Mouse (Mus musculus): Measurements from ENCODE around the gene Heatr9. TPM values are rescaled to one million over a fixed set of nuclear protein-coding genes. Genes with fewer than 3 reads are reported as not detected.
A peak's percentile ranks its signal among the peaks of the same experiment; 100 is the strongest.

Gene Heatr9
- total and polyA plus RNA-seq, 2 experiments from 2014 or later, result not detected

- no peaks in the 10 kb centered on the region for H3K9me3 ChIP-seq (ENCODE audit: low read length)
- H3K27me3 ChIP-seq (ENCODE audit: insufficient read depth, low read length), result no peaks in the 10 kb centered on the region
- H3K4me2 ChIP-seq (ENCODE audit: low read depth), result no peak overlapping the region
- DNase-seq, result no peak
- H3K9ac ChIP-seq, result no peak overlapping the region
- peaks cover 7% of the 10 kb centered on the region; the same call in 1 of the 2 replicates for H3K36me3 ChIP-seq (ENCODE audit: insufficient read depth)
- 48% methylated on average over 2 of the region's 2 CpGs for WGBS
- no peak overlapping the region for H3K27ac ChIP-seq (ENCODE audit: low read depth, low read length)
- no peaks in the 10 kb centered on the region for H3K4me1 ChIP-seq (ENCODE audit: insufficient read depth)
- no peak for TF ChIP-seq CTCF (IDR thresholded peaks at IDR 0.05; ENCODE audit: low read depth)
- H3K4me3 ChIP-seq (ENCODE audit: low read depth, low read length), result no peak overlapping the region
- ATAC-seq, result no peak
Observed at GRCm38 (mm10) chr11:83495571-83495970, 26.4 kb downstream of the Heatr9 start.

GRCm38 (mm10) chr11:83491488-83491887 lies 30.5 kb downstream of the Heatr9 start:
- Histone ChIP-seq H3K9me3 (ENCODE audit: low read length) (no peaks in the 10 kb centered on the region), H3K4me2 (ENCODE audit: low read depth) (no peak overlapping the region), H3K27ac (ENCODE audit: low read depth, low read length) (no peak overlapping the region), H3K27me3 (ENCODE audit: insufficient read depth, low read length) (no peaks in the 10 kb centered on the region), H3K36me3 (ENCODE audit: insufficient read depth) (peaks cover 8% of the 10 kb centered on the region; the same call in 1 of the 2 replicates), H3K9ac (no peak overlapping the region), H3K4me3 (ENCODE audit: low read depth, low read length) (no peak overlapping the region), H3K4me1 (ENCODE audit: insufficient read depth) (no peaks in the 10 kb centered on the region)
- ATAC-seq, result no peak
- peak; percentile 30; the same call in 1 of the 2 replicates for TF ChIP-seq CTCF (IDR thresholded peaks at IDR 0.05; ENCODE audit: low read depth)
- 91% methylated on average over 4 of the region's 4 CpGs for WGBS
- DNase-seq, result no peak

GRCm38 (mm10) chr11:83473235-83474016 lies 48.5 kb downstream of the Heatr9 start:
- DNase-seq (peak; percentile 29), ATAC-seq (peak; percentile 84)
- H3K9me3 ChIP-seq (ENCODE audit: low read length), result no peaks in the 10 kb centered on the region
- WGBS, result under 1% methylated on average over 45 of the region's 52 CpGs
- peak overlapping the region; percentile 99 for H3K27ac ChIP-seq (ENCODE audit: low read depth, low read length)
- peak overlapping the region; percentile 79 for H3K4me3 ChIP-seq (ENCODE audit: low read depth, low read length)
- H3K4me1 ChIP-seq (ENCODE audit: insufficient read depth), result peaks cover 9% of the 10 kb centered on the region; the same call in 1 of the 2 replicates
- H3K27me3 ChIP-seq (ENCODE audit: insufficient read depth, low read length), result no peaks in the 10 kb centered on the region
- TF ChIP-seq CTCF (IDR thresholded peaks at IDR 0.05; ENCODE audit: low read depth), result no peak
- H3K4me2 ChIP-seq (ENCODE audit: low read depth), result peak overlapping the region; percentile 89
- peak overlapping the region; percentile 82 for H3K9ac ChIP-seq
- H3K36me3 ChIP-seq (ENCODE audit: insufficient read depth), result no peaks in the 10 kb centered on the region

- H3K4me1 ChIP-seq (ENCODE audit: insufficient read depth), result peaks cover 9% of the 10 kb centered on the region; the same call in 1 of the 2 replicates
- DNase-seq (peak; percentile 99), ATAC-seq (peak; percentile 98)
- peak within 1 kb of the TSS; percentile 79 for H3K4me3 ChIP-seq (ENCODE audit: low read depth, low read length)
- WGBS, result under 1% methylated on average over 66 of the region's 66 CpGs
- no peaks in the 10 kb centered on the region for H3K36me3 ChIP-seq (ENCODE audit: insufficient read depth)
- H3K27ac ChIP-seq (ENCODE audit: low read depth, low read length), result peak within 1 kb of the TSS; percentile 99
- peak within 1 kb of the TSS; percentile 89 for H3K4me2 ChIP-seq (ENCODE audit: low read depth)
- no peaks in the 10 kb centered on the region for H3K27me3 ChIP-seq (ENCODE audit: insufficient read depth, low read length)
- TF ChIP-seq CTCF (IDR thresholded peaks at IDR 0.05; ENCODE audit: low read depth), result peak; percentile 77
- peak within 1 kb of the TSS; percentile 82 for H3K9ac ChIP-seq
- H3K9me3 ChIP-seq (ENCODE audit: low read length), result no peaks in the 10 kb centered on the region
Observed at GRCm38 (mm10) chr11:83472324-83473234, 49.4 kb downstream of the Heatr9 start, which contains the start of gene Taf15. Gene Taf15, plus strand, starts transcription at chr11:83473086.

GRCm38 (mm10) chr11:83471766-83472165 lies 50.2 kb downstream of the Heatr9 start:
- H3K27ac ChIP-seq (ENCODE audit: low read depth, low read length), result no peak overlapping the region
- H3K9me3 ChIP-seq (ENCODE audit: low read length), result no peaks in the 10 kb centered on the region
- H3K4me1 ChIP-seq (ENCODE audit: insufficient read depth), result peaks cover 9% of the 10 kb centered on the region; the same call in 1 of the 2 replicates
- H3K27me3 ChIP-seq (ENCODE audit: insufficient read depth, low read length), result no peaks in the 10 kb centered on the region
- WGBS, result 90% methylated on average over 2 of the region's 2 CpGs
- no peak for DNase-seq
- no peaks in the 10 kb centered on the region for H3K36me3 ChIP-seq (ENCODE audit: insufficient read depth)
- peak overlapping the region; percentile 82; the same call in 1 of the 2 replicates for H3K9ac ChIP-seq
- no peak for TF ChIP-seq CTCF (IDR thresholded peaks at IDR 0.05; ENCODE audit: low read depth)
- ATAC-seq, result no peak
- H3K4me3 ChIP-seq (ENCODE audit: low read depth, low read length), result 0 out of 2 replicates have a peak overlapping the region, but pooled peaks have one; percentile 79
- peak overlapping the region; percentile 57; the same call in 1 of the 2 replicates for H3K4me2 ChIP-seq (ENCODE audit: low read depth)

GRCm38 (mm10) chr11:83468765-83469164 lies 53.2 kb downstream of the Heatr9 start:
- DNase-seq, result no peak
- Histone ChIP-seq H3K27me3 (ENCODE audit: insufficient read depth, low read length) (0 out of 2 replicates have a peak, but pooled peaks cover 6% of the 10 kb centered on the region), H3K27ac (ENCODE audit: low read depth, low read length) (no peak overlapping the region), H3K4me2 (ENCODE audit: low read depth) (no peak overlapping the region), H3K4me1 (ENCODE audit: insufficient read depth) (no peaks in the 10 kb centered on the region), H3K36me3 (ENCODE audit: insufficient read depth) (no peaks in the 10 kb centered on the region), H3K9ac (no peak overlapping the region), H3K4me3 (ENCODE audit: low read depth, low read length) (no peak overlapping the region), H3K9me3 (ENCODE audit: low read length) (no peaks in the 10 kb centered on the region)
- ATAC-seq, result no peak
- 92% methylated on average over 3 of the region's 3 CpGs for WGBS
- TF ChIP-seq CTCF (IDR thresholded peaks at IDR 0.05; ENCODE audit: low read depth), result no peak

All from forebrain, postnatal 0 days (tissue).